Mouse (Mus musculus) kidney, adult 2 months (tissue): ENCODE data around the gene Ugcg.

Source experiments
- CTCF ChIP-seq: fragments of 200-500 bp; conservative IDR thresholded peaks from 2 replicates; pipeline ENCODE4 v1.5.1; 2011; ENCODE audit warnings: low read depth, mild to moderate bottlenecking, control low read depth, low read length, moderate library complexity, mixed read lengths; ENCODE audit not compliant: insufficient read depth, insufficient read length
- POLR2A ChIP-seq: fragments of 200-500 bp; IDR thresholded peaks from one replicate; pipeline ENCODE4 v1.6.1; 2011; ENCODE audit warnings: low read depth, low read length, control low read depth

DNA sequence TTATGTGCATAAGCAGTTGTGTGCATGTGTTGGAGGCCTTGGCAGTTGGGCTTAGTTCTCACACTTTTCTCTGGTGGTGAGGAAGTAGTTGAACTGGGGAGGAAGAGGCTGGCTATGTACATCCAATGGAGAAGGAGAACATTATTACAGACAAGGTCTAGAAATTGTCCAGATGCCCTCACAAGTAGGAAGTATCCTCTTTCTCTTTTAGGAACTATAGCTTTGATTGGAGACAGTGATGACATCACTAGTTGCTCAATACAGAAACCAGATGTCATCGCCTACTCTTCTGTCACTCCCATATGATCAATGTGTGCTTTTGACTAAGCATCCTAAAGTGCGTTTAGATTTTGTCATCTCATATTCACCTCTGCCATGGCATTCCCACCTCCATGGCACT, 11.5 kb upstream of the Ugcg start:
- TF ChIP-seq CTCF = no peak
- TF ChIP-seq POLR2A = no peak
